Mouse (Mus musculus) frontal cortex, adult 2 months (tissue): ENCODE measurements around the gene Ckb. TPM values are rescaled to one million over a fixed set of nuclear protein-coding genes. Genes with fewer than 3 reads are reported as not detected.

Source experiments
- polyA plus RNA-seq: library from polyadenylated mRNA; depleted of rRNA; stranded (reverse); fragments of >200 nt; gene quantifications from 2 replicates; pipeline ENCODE4 v1.2.3, GENCODE M21; 2012; rRNA removed

The Ckb gene
- polyA plus RNA-seq, 1 experiment = 3,871 TPM

Other genes with a start within 250 kb of the Ckb start
- 1.0 and 1.5 TPM in 2 replicates for gene Tnfaip2, start 229.9 kb downstream of the Ckb start, polyA plus RNA-seq
- 6.4 and 7.4 TPM in 2 replicates for gene Gm266, start 186.5 kb downstream of the Ckb start, polyA plus RNA-seq
- gene Eif5, start 134.3 kb downstream of the Ckb start, polyA plus RNA-seq = 150 and 178 TPM in 2 replicates
- gene Mark3, start 97.8 kb downstream of the Ckb start, polyA plus RNA-seq = 78.7 and 81.9 TPM in 2 replicates
- 21.0 and 21.9 TPM in 2 replicates for gene Trmt61a, start 5.8 kb upstream of the Ckb start, polyA plus RNA-seq
- 54.7 and 55.0 TPM in 2 replicates for gene Bag5, start 40.9 kb upstream of the Ckb start, polyA plus RNA-seq
- gene Apopt1, start 40.9 kb upstream of the Ckb start, polyA plus RNA-seq = 50.6 and 53.8 TPM in 2 replicates
- 916 and 954 TPM in 2 replicates for gene Klc1, start 86.5 kb upstream of the Ckb start, polyA plus RNA-seq
- gene Xrcc3, start 141.5 kb upstream of the Ckb start, polyA plus RNA-seq = 18.7 and 19.9 TPM in 2 replicates
- gene Zfyve21, start 141.8 kb upstream of the Ckb start, polyA plus RNA-seq = 42.4 and 43.3 TPM in 2 replicates
- 37.6 and 37.9 TPM in 2 replicates for gene Ppp1r13b, start 235.8 kb upstream of the Ckb start, polyA plus RNA-seq